Mouse (Mus musculus) intestine, embryonic 14.5 days (tissue): Measurements from ENCODE around the gene Myod1. TPM values are rescaled to one million over a fixed set of nuclear protein-coding genes. Genes with fewer than 3 reads are reported as not detected.

Experiments used
- polyA plus RNA-seq: library from polyadenylated mRNA; unstranded; fragments of >200 nt; fragmentation: Nextera tagmentation; extraction: Ambion mirVana; gene quantifications from 2 replicates; pipeline ENCODE4 v1.2.1, GENCODE M21; 2014

Gene Myod1
- polyA plus RNA-seq, 1 experiment from 2014 or later: not detected

Other genes starting within 250 kb of the Myod1 start
- 2.4 and 7.6 TPM in 2 replicates for gene Abcc8, start 196.4 kb upstream of the Myod1 start, polyA plus RNA-seq
- 36.6 and 36.8 TPM in 2 replicates for gene Ush1c, start 138.0 kb upstream of the Myod1 start, polyA plus RNA-seq
- 0.12 TPM in 1 of 2 replicates, not detected in the other for gene Otog, start 135.5 kb upstream of the Myod1 start, polyA plus RNA-seq
- gene Kcnc1, start 20.0 kb downstream of the Myod1 start, polyA plus RNA-seq: 0.35 and 0.98 TPM in 2 replicates